Mouse (Mus musculus) thymus, adult 18-20 months (tissue): ENCODE measurements around the gene Olfr1357.
"Not testable (repeated sequence)": the region's sequence is repeated elsewhere in the genome, so short reads cannot be mapped to it uniquely, and the experiment has no call there.

Experiments used
- DNase-seq, 2 experiments: peaks; one replicate each; pipeline ENCODE4 v3.0.0; 2022; ENCODE audit warnings: mixed read lengths in 2 of 2

Gene Olfr1357

GRCm38 (mm10) chr10:78617974-78618373 is at the start of gene Olfr1357:
Gene Olfr1357, minus strand, starts transcription at chr10:78618074.
- DNase-seq = no peak

GRCm38 (mm10) chr10:78666696-78667095 is 48.8 kb upstream of the Olfr1357 start:
- DNase-seq = not testable (repeated sequence)

DNA sequence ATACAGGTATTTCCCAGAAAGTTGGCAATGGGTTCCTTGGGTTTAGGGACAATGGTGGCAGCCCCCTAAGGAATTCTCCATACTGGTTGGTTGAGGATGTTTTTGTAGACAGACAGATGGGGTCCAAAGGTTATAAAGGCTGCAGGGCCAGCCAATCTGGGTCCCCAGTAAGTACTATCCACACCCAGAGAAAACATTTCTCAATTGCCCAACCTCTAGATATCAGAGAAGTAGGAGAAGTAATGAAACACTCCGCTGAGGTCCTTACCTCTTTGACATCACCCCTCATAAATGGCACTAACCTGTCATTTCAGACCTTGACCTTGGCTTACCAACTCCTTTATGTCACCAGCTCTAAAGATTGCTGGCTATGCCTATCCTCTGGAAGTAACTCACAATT is 46.7 kb upstream of the Olfr1357 start:
- no peak for DNase-seq

DNA sequence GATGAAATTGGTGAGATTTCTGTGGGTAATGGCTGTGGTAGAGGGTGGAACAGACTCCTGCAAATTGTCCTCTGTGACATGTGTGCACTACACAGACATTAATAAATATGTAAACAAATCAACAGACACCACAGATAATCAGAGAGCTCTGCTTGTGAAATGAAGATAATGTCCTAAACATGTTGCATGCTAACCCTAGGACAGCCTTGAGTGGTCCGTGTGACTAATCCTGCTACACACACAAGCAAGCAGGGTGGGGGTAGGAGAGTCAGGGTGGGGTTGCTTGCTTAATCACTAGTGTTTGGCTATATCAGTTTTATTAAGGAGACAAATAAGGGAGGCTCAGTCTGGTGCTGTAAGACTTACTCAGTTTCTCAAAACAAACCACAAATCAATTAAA is 43.3 kb upstream of the Olfr1357 start:
- no peak for DNase-seq

- DNase-seq = peak in 1 of 2 experiments; percentile 5
Measured at GRCm38 (mm10) chr10:78632311-78632710, 14.4 kb upstream of the Olfr1357 start.

DNA sequence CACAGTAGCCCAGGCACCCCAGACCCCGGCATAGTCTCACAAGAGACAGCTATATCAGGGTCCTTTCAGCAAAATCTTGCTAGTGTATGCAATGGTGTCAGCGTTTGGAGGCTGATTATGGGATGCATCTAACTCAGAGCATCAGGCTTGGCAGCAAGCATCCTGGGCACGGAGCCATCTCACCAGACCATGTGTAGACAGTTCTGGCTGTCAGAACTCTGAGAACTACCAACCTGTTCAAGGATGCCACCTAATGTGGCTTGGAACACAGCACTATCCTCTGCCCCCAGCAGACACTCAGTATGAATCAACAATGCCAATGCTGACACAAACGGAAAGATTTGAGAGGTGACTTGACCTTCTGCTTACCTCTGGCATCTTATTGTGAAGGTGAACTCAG is 12.3 kb upstream of the Olfr1357 start:
- DNase-seq = no peak

GRCm38 (mm10) chr10:78623143-78623542 is 5.3 kb upstream of the Olfr1357 start:
- DNase-seq = not testable (repeated sequence)

DNA sequence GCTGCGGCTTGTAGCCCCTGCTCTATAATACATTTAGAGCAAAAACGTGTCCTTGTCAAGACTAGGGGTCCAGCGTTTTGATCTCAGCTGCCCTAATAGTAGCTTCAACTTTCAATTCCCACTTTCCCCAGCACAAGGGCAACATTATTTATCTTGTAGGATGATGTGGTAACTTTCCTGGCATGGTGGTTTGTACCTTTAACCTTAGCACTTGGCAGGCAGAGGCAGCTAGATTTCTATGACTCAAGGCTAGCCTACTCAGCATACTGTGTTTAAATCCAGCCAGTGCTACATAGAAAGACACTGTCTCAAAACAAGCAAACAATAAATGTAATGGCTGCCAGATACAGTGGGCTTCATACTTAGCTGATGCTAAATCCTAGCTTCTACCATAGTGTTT is 10.3 kb downstream of the Olfr1357 start:
- DNase-seq = no peak

DNA sequence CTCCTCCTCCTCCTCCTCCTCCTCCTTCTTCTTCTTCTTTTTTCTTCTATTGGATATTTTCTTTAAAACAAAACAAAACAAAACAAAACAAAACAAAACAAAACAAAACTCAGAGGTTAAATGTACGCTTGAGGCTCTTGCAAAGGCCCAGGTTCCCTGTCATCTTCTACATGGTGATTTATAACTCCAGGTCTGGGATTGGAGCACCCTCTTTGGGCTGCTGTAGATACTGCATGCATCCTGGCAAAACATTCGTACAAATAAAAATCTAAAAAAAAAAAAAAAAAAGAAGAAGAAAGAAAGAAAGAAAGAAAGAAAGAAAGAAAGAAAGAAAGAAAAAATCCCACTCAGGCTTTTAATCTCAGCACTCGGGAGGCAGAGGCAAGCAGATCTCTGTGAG is 12.8 kb downstream of the Olfr1357 start:
- DNase-seq = peak in 1 of 2 experiments; percentile 32

DNA sequence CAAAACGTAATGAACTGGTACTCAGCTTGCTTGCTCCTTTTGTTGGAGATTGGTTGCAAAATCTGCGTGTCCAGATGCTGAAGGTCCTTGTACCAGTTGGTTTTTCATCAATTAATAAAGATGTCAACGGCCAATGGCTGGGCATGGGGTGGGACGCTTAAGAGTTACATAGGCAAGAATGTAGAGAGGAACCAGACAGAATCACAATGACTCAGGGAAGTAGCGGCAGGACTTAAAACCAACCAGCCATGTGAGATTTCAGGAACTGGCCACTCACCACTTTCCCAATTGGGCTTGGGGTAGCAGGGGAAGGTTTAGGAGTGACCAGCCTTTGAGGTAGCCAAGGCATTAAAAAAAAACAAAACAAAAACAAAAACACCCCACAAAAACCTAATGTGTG is 18.0 kb downstream of the Olfr1357 start:
- no peak for DNase-seq

GRCm38 (mm10) chr10:78594566-78594965 is 23.3 kb downstream of the Olfr1357 start:
- DNase-seq = peak in 1 of 2 experiments; percentile 10

GRCm38 (mm10) chr10:78594157-78594556 is 23.7 kb downstream of the Olfr1357 start:
- DNase-seq = peak in 1 of 2 experiments; percentile 15

GRCm38 (mm10) chr10:78593736-78594135 is 24.1 kb downstream of the Olfr1357 start:
- no peak for DNase-seq

GRCm38 (mm10) chr10:78592856-78593379 is 25.0 kb downstream of the Olfr1357 start:
- DNase-seq = no peak

DNA sequence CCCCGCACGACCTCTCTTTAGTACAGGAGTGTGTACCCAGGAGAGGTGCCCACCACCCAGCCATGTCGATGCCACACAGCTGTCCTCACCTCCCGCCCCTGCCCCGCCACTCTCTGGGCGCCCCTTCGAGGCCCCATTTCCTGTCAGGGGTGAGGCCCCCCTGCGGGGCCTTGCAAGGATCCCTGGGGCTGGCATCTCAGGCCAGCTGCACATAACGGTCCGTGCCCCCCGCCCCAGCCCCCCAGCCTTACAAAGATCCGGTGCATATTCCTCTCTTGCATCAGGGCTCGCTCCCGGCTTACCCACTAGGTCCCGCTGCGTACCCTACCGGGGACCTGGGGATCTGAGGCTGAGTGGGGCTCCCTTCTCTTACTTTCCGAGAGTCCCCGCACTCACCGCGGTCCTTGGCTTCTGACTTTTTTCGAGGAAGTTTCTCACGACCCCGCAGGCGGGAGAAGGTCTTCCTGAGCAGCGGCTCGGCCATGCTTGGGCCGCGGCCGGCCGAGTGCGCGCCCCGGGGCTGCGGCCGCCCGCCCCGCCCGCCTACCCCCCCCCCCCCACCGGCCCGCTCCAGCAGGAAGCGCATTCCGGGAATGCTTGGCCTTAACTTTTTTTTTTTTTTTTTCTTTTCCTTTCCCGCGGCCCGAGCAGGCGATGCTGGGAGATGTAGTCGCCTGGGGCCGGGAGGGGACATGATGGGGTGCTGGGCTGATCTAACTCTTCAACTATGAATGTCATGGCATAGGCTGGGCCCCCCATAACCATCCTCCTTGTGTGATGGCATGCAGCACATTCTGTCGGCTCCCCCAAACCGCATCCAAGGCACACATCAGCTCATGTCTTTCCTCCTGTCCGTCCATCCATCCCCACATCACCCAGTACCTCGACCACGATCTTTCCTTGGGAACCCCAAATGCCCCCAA is 26.2 kb downstream of the Olfr1357 start, which contains the start of gene Syde1:
Syde1 (minus strand) TSS at position 559 of the 923 bp plus-strand sequence.
- DNase-seq = peak; percentile 83 to 84

DNA sequence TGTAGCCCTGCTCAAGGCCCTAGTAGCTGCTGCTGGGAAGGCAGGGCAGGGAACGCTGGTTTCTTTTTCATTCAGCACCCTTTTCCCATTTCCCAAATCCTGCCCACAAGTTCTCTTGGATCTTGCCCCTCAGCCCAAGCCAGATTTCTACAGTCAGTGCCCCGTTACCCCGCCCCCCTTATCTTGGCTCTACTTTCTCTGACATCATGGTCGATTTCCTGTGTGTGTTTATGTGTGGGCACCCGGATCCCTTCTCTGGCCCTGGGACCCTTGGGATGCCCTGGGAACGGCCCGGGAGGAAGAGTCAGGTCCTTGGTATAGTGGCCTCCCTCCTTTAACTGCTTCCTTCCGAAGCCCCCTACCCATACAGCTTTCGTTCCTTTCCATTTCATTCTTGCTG is 27.1 kb downstream of the Olfr1357 start:
- peak in 1 of 2 experiments; percentile 45 for DNase-seq

DNA sequence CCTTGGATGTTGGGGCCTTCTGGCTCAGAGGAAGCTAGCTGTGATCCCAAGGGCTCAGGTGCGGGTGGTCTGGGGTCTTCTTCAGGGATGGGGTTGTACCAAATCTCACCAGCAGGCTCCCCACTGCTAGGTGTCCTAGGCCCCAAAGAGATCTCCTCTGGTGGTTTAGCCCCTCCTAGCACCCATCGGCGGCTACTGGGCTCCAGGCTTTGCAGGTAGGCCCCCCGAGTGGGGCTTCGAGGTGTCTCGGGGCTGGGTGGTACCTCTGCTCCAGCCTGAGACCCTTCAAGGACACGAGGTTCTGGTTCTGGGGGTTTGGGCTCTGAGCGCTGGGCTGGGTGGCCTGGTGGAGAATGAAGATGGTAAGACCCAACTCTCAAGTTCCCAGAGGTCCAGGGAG is 28.0 kb downstream of the Olfr1357 start:
- DNase-seq = peak in 1 of 2 experiments; percentile 27

DNA sequence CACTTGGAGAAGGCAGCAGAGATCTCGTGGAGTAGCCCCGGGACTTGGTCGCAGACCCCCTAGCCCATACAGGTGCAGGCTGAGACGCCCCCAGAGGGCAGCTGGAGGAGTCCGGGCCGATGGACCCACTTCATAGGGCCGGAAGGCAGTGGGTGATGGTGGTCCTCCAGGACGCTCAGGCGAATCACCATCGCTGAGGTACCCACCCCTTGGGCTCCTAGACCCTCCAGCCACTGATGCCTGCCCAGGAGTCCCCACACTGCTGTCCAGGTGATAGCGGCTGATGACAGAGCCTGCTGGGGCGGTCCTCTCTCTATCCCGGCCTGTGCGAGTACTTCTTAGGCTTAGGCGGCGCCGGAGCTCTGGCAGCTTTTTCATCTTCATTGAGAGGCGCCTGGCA is 28.6 kb downstream of the Olfr1357 start:
- peak in 1 of 2 experiments; percentile 15 for DNase-seq

DNA sequence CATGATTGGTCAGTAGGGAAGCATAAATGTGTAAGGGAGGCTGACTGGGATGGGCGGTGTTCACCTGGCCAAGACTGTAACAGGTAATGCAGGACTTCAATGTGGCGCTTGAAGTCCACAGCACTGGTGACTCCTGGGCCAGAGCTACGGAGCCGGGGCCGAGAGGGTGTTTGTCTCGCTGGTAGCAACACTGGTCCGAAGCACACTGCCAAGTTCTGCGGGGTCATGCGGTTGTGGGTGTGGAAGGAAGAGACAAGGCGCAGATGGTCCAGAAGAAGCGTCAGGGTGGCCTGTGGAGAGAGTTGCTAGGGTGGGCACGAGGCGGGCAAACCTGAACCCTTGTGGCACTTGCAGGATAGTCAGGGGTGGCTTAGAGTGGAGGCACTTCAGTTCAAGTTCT is 31.8 kb downstream of the Olfr1357 start:
- DNase-seq = no peak

DNA sequence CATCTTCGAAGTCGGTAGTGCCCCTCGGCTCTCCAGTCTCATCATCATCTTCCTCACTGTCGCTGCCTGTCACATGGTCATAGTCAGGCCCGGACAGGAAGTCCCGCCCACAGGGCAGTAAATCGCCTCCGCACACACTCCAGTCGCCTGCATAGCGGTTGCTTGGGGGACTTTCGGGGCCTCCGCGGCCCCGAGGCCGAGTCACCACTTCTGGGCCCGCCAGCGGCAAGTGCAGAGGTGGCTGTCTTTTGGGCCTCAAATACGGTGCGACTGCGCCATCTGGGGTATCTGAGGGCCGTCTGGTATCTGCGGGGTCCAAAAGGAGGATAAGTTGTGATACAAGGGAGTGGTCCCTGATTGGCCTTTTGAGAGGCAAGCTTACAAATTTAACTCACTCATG is 32.3 kb downstream of the Olfr1357 start:
- peak in 1 of 2 experiments; percentile 3 for DNase-seq

- DNase-seq = no peak
Measured at GRCm38 (mm10) chr10:78584996-78585395, 32.9 kb downstream of the Olfr1357 start.

DNA sequence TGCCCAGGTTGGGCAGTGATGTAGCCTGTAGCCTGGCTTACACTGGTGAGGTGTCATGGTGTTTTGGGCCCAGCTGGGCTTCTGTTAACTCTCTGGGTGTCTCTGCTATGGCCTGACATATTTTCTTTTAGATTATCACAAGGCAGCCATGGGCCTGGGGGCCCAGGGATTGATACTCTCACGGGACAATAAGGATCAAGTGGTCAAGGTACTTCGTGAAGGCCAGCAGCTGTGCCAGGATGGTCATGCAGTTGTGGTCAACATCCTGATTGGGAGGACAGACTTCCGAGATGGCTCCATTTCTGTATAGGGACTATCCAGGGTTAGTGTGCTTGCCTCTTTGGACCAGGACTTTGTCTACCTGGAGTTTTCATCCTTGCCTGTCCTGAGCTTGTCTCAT is 33.9 kb downstream of the Olfr1357 start:
- no peak for DNase-seq

DNA sequence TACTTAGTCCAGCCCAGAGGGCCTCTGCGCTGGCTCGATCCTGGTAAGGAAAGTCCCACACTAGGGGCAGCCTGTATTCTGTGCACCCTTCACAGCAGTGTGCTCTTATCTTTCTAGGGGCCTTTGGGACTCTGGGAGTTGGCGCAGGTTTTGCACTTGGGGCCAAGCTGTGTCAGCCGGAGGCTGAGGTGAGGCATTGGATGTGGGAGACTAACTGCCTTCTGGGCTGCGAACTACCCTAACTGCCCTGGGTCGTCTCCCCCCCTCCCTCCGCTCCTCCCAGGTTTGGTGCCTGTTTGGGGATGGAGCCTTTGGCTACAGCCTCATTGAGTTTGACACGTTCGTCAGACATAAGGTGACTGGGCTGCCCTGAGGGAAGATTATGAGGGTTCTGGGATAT is 34.5 kb downstream of the Olfr1357 start:
- DNase-seq = no peak

GRCm38 (mm10) chr10:78581121-78581520 is 36.8 kb downstream of the Olfr1357 start:
- no peak for DNase-seq
